Mouse (Mus musculus) common myeloid progenitor, adult 5-6 weeks (primary cell): ENCODE measurements around the gene Klhdc4. TPM values are rescaled to one million over a fixed set of nuclear protein-coding genes. Genes with fewer than 3 reads are reported as not detected.

Source experiments
- ATAC-seq: replicated peaks from 2 replicates; pipeline ENCODE4 v1.8.0; 2016; ENCODE audit warnings: low read depth, mild to moderate bottlenecking, moderate TSS enrichment, inconsistent platforms; ENCODE audit not compliant: poor library complexity, severe bottlenecking
- total RNA-seq: library from RNA; stranded (forward); fragments of 200-1000, 187-1606 nt; gene quantifications from 2 replicates; pipeline ENCODE4 v1.2.3, GENCODE M21; 2017

The Klhdc4 gene
- total RNA-seq, 1 experiment from 2014 or later, result 33.7 TPM

GRCm38 (mm10) chr8:121762999-121763699, 66.2 kb downstream of the Klhdc4 start:
- no peak for ATAC-seq

DNA sequence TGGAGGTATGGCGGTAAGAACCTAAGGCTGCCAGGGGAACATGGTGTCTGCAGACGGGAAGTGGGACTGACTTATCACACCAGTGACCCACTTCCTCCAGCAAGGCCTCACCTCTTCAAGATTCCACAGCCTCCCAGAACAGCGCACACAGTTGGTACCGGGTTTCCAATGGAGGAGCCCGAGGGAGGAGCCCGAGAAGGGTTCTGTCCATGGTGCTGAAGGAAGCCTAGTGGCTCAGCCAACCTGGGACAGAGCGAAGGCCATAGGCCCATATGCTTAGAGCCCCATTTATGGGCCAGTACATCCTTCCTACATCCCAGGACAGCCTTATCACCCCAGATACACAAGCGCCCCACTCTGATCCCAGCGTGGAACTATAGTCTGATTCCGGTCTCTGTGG, 67.9 kb downstream of the Klhdc4 start:
- ATAC-seq, result peak; percentile 78

DNA sequence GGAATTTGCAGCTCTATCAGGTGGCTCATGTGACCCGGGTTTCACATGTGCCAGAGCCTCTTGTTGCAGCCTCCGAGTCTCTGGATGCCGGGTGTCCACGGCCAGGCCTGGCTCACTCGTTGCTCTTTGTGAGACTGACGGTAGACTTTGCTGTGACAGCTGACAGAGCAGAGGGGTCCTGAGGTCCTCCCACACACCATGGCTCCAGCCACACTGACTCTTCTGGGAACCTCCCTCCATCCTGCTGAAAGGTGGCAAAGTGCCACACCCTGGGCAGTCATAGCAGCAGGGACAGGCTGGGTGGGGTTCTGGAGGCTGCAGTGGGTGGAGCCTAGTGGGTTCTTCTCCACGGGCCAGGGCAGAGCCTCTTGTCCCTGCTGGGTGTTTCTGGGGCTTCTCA, 68.9 kb downstream of the Klhdc4 start:
- no peak for ATAC-seq

GRCm38 (mm10) chr8:121758470-121758869, 70.9 kb downstream of the Klhdc4 start:
- no peak for ATAC-seq

DNA sequence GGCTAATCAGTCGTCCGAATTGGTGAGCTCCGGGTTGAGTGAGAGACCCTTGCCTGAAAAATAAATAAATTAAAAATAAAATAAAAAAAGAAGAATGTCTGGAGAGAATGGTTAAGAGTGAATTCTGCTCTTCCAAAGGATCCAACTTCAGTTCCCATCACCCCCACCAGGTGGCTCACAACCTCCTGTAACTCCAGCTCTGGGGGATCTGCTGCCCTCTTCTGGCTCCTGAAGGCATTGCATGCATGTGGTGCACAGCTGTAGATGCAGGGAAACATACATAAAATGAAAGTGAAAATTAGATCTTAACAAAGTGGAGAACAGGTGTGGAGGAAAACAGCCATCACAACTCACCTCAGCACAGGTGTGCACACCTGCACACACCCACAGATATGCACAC, 78.0 kb downstream of the Klhdc4 start:
- ATAC-seq, result peak; percentile 77

GRCm38 (mm10) chr8:121750512-121750911, 78.9 kb downstream of the Klhdc4 start:
- ATAC-seq, result 0 out of 2 replicates have a peak, but pooled peaks have one; percentile 37

GRCm38 (mm10) chr8:121749501-121749900, 79.9 kb downstream of the Klhdc4 start:
- ATAC-seq, result no peak

Other genes starting within 250 kb of the Klhdc4 start
- gene Map1lc3b, start 239.2 kb downstream of the Klhdc4 start, total RNA-seq, result 86.6 and 91.3 TPM in 2 replicates
- gene Zcchc14, start 176.7 kb downstream of the Klhdc4 start, total RNA-seq, result 0.23 TPM in 1 of 2 replicates, not detected in the other
- gene Jph3, start 99.9 kb downstream of the Klhdc4 start, total RNA-seq, result not detected in 2 replicates
- gene Slc7a5, start 78.1 kb upstream of the Klhdc4 start, total RNA-seq, result 27.6 and 44.5 TPM in 2 replicates
- not detected in 2 replicates for gene Car5a, start 115.3 kb upstream of the Klhdc4 start, total RNA-seq
- 13.4 and 25.0 TPM in 2 replicates for gene Banp, start 120.2 kb upstream of the Klhdc4 start, total RNA-seq